Mouse (Mus musculus) mouse trophoblast stem cell (cell line): ENCODE measurements around the gene Ist1.

Source experiments
- in situ Hi-C, 2 experiments: fragments of 300-500 bp; cut with MseI, MboI; formaldehyde crosslinking; loops; 2 replicates in 1 of 2; 3 replicates in 1 of 2; pipeline ENCODE4 v1.15.1; 2025

The Ist1 gene

DNA sequence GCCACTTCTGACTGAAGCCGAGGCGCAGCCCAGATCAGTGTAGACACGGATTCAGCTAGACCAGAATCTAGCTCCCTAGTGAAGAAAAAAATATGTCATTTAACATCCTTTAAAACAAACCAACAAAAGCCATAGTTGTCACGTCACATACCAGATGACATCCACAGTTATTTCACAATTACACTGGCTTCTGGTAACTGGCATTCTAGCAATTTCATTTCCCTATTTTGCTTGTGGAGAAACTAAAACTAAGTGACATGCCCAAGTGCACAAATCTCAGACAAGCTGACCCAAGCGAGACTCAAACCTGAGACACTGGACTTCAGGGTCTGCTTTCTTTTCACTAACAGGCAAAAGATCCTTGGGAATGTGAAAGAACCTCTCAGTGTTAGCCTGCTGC is 10.9 kb downstream of the Ist1 start:
- in situ Hi-C loops: no loop called here

DNA sequence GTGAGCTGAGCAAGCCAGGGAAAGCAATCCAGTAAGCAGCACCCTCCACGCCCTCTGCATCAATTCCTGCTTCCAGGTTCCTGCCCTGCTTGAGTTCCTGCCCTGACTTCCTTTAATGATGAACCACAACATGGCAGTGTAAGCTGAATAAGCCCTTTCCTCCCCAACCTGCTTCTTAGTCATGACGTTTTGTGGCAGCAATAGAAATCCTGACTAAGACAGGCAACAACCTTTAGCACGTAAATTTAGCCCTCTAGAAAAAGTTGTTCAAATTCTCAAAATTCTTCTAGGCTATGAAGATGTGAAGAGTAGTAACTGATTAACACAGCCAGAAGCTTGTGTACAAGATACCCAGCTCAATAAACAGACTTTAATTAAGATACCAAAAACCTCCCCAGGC is 11.5 kb downstream of the Ist1 start:
- in situ Hi-C loops: no loop called here

DNA sequence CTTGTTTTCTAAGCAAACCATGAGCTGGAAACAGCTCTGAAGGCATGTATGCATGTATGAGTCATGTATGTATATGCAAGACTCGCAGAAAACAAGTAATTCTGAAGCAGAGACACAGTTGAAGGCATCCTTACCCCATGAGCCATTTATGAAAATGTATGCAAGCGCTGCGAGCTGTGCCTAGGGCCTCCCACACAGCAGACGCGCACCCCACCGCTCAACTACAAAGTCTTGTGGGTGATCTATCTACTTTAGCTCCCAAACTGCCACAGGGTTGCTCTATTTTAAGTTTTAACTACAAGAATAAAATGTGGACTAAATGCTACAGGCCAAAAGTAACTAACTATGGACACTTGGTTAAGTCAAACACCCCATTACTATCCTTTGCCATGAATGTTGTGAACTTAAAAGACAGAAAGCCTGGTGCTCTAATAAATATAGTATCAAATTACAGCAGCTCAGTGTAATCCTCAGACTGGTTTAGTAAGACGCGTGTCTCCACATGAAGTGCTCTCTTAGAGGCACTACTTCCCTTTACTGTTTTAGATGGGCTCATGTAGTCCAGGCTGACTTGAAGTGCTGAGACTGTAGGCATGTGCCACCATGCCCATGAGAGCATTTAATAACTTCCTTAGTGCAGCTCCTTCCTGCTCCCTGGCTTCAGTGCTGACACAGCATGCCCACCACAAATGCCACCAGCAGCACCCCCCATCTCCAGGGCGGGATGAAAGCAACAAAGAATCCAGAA is 17.0 kb downstream of the Ist1 start:
- in situ Hi-C loops: no loop called here

DNA sequence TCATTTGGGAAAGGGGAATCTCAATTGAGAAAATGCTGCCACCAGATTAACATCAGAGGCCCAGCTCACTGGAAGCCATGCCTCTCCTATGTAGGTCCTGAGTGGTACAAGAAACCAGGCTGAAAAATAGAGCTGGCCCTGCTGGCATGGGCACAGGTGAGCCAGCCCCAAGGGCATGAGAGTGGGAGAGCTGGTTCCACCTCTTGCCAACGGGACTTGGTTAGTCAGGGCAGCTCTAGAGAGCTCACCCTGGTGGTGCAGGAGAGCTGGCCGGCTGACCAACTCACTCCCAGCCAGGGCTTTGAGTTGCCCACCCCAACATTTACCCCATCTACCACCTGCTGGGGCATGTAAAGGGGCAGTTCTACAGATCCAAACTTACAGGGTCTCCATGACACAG is 19.5 kb downstream of the Ist1 start:
- in situ Hi-C loops: no loop called here

DNA sequence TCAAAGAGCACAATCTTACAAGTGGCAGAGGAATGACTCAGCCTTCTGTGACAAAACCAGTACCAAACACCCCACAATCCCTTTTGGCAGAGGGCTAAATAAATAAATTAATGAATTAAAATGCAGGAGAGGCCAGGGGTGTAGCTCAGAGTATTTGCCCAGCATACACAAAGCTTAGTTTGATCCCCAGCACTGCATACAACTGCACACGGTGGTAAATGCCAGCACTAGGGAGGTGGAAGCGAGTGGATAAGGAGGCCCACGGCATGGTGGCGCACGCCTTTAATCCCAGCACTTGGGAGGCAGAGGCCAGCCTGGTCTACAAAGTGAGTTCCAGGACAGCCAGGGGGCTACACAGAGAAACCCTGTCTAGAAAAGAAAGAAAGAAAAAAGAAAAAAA is 20.4 kb downstream of the Ist1 start:
- in situ Hi-C loops: no loop called here

DNA sequence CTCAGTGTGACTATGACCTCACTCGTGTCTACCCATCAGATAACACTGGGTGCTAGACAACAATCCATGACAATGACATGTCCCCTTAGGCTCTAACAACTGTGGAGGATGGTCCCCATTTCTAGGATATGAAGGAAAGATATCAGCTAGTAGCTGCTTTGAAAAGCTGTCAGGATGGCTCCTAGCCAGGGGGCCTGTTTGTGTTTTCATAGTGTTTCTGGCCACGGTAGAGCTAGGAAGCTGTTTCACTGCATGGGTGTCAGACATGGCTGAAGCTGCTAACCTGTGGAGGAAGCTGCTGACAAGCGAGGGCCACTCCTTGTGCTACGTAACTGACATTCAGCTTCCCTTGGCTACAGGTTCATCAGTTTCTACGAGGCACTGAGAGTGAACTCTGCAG is 26.4 kb downstream of the Ist1 start:
- in situ Hi-C loops: no loop called here

DNA sequence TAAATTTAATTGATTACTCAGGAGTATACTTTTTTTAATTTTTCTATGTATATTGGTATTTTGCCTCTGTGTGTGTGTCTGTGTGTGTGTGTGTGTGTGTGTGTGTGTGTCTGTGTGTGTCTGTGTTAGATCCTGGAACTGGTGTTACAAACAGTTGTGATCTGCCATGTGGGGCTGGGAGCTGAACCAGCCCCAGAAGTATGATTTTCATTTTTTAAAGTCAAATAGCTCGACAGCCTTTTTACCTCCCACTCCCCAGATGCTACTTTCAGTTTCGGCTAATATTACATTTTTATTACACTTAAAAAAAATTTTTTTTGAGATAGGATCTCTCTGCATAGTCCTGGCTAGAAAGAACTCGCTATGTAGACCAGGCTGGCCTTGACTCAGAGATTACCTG is 30.7 kb downstream of the Ist1 start:
- in situ Hi-C loops: no loop called here

DNA sequence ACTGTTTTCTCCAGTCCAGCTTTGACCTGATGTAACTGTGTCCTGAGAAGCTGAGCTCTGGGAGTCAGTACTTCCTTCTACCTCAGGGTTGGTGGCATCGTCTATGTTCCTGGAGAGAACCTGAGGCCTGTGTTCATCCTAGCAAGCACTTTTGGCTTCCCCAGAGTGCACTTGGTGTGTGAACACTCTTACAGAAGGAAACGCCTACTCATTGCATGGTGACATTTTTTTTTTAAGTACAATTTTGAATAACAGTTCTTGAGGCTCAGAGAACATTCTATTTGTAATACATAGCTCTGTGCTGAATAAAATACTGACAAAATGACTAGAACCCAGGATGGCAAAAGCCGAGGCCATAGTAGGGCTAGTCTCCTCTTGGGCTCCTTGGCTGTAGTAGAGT is 36.2 kb downstream of the Ist1 start:
- in situ Hi-C loops: no loop called here

DNA sequence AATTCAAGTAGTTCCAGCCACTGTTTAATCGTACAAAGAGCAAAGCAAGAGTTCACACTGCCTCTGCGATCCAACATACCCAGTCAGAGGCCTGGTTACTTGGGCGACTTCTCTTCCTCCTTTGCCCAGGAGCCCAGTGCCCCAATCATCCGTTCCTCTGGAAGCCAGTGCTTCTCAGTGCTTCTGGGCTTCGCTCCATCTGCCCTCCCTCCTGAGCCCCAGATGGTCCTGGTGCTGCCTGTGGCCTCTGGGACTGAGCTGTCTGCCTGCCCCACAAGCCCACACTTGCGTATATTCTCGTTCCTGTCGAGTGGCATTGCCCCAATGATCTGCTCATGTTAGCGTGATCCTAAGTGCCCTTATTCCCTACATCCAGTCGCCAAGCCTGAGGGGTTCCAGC is 42.3 kb downstream of the Ist1 start:
- in situ Hi-C loops: no loop called here

DNA sequence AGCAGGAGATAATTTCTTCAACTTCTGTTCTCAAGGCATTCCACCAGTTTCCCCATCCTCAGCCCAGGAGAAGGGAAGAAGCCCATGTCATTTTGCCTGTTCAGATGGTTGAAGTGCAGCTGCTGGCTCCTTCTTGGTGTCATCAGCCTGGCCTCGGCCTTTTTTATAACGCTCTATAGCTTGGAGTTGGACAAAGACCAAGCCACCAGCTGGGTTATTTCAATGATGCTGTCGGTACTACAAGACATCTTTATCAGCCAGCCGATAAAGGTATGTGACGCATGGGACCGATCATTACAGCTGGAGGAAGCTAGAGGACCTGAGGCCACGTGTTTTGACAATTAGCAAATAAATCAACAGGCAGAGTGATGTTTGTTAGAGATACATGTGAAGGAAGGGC is 44.6 kb downstream of the Ist1 start:
- in situ Hi-C loops: no loop called here

DNA sequence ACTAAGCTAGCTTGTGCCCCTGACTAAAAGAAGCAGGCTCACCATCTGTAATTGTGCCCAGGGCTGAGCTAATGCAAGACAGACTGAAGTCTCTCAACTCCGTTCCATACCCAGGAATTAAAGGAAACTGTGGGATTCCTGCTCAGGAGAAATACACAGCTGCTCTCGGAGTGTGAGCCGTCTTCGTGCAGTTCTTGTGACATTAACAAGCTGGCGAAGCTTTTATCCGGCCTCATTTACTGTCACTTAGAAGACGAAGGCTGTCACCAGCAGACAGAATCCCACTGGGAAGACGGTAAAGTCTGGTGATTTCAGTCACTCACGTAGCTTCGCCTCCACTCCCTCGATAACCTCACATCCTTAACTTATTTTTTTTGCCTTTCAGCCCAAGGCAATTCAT is 45.7 kb downstream of the Ist1 start:
- in situ Hi-C loops: no loop called here

DNA sequence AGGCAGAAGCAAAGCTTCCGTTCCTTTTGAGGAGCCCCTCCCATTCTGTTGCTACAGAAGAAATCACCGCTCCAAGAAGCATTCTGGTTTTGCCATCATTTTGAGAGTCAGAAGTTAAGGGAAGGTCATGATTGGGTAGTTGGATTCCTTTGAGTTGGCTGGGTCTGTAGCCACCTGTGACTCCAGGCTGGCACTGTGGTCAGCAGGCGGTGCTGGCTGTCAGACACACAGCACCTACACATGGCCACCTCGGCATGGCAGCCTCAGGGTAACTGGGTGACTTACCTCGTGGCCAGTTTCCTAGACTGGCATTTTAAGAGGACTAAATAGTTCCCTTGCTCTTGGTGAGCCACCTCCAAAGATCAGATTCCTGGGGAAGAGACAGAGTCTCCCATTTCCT is 51.8 kb downstream of the Ist1 start:
- in situ Hi-C loops: no loop called here

DNA sequence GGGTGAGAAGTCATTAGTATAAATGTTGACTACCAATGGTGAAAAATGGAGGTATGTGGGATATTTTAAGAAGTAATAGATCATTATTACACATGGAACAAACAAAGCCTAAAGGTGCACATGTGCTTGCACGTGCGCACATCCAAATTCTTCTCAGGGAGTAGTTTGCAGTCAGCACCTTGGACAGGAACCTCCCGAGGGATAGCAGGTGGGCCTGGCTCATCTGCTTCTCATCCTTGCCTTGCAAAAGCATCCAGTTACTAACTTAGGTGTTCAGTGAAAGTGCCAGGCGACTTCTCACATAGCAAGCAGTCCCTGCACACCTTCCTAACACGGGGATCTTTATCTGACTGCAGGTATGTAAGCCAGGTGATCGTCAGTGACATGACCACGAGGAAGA is 52.6 kb downstream of the Ist1 start:
- in situ Hi-C loops: no loop called here

DNA sequence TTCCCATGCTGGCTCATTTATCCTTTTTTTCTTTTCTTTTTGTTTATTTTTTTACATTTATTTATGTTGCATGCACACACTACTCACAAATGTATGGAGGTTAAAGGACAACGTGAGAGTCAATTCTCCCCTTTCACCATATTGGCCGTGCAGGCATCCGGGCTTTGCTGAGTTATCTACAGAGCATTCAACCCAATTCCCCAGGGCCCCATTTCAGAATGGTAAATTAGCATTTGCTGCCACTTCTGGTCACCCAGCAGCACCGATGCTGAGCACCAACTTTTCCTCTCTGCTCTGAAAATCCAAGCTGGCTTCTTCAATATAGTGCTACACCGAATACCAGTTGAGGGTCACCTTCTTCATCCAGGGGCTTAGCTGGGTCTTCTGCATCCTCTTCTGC is 54.2 kb downstream of the Ist1 start:
- in situ Hi-C loops: no loop called here

DNA sequence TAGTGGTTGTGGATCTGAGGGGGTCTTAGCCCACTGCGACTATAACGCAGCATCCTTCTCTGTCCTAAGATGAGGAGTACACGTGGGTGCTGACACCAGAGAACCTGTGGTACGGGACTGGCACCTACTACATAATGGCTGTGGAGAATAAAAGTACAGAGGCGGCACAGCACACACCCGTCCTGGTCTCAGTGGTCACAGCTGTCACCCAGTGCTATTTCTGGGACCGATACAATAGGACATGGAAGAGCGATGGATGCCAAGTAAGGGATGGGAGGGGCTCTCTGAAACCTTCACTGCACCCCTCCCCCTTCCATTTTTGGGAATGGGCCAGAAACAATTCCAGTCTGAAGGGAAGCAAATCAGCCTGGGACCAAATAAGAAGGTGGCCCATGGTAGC is 57.9 kb downstream of the Ist1 start:
- in situ Hi-C loops: no loop called here

DNA sequence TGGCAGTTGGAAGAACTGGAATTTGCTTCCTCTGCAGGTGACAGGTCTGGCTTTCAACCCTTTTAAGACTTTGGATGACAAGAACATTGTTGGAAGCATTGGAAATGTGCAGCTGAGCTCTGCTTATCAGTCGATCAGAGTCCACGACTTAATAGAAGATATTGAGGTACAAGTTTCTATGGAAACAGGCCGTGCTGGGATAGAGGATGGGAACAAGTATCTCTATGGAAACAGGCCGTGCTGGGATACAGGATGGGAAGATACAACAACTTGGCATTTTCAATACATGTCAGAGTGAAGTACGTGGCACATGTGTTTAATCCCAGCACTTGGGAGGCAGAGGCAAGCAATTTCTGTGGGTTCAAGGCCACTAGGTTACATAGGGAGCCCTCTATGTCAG is 60.6 kb downstream of the Ist1 start:
- in situ Hi-C loops: no loop called here

DNA sequence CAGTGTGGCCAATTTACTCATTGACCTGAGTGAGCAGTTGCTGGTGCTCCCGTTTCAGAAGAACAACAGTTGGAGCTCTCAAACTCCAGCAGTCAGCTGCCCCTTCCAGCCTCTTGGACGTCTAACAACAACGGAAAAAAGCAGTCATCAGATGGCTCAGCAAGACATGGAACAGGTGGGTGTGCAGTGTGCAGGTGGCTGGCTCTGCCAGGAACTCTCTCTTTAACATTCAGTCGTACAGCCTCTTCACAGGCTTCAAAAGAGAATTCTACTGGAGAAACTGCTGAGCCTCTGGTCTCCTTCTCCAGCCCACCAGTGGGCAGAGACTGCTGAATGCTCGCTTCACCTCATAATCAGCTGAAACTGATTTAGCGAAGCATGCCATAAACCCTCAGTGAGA is 64.4 kb downstream of the Ist1 start:
- in situ Hi-C loops: no loop called here
